8 mouse cellular contexts compared by ENCODE assay signal in the genomic region with DNA sequence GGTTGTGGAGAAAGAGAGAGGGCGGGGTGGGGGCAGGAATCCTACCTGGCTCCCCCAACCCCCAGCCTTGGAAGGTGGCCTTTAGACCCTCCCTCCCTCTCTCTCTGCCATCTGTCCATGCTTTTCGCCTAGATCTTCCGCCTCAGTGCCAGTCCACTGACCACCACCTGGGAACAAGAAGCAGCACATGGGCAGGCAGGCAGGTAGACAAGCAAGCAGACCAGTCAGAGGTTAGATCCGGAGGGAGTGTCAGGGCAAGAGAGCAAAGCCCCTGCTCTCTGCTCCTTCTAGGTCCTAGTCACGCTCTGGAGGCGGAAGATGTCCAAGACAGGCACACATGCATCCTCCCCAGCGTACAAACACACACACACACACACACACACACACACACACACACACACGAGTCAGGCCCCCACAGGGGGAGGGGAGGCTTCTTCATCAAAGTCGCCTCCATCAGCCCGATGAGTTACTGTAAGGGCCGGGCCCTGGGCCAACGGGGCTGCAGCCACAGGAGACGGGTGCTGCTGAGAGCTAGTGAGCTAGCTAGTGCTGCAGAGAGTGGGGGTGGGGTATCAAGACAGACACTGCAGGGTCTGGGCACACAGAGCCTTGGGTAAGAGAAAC. TPM values are rescaled to one million over a fixed set of nuclear protein-coding genes. Genes with fewer than 3 reads are reported as not detected.
DNase-seq lines count a peak whose midpoint lies in the region; ATAC-seq lines count a peak whose summit lies in the region.

No protein-coding gene starts in this region.

- H3K9me3 ChIP-seq in hindbrain, embryonic 14.5 days (ENCODE audit: control insufficient read depth, low read length) = no peaks in the 10 kb centered on the region
- no peaks in the 10 kb centered on the region for H3K9me3 ChIP-seq in neural tube, embryonic 12.5 days

- H3K27ac ChIP-seq in hindbrain, embryonic 14.5 days = peak overlapping the region; percentile 53
- H3K27ac ChIP-seq in neural tube, embryonic 12.5 days = peak overlapping the region; percentile 21; the same call in 1 of the 2 replicates

- WGBS in hindbrain, embryonic 14.5 days = 34% methylated on average over 13 of the region's 13 CpGs
- 47% methylated on average over 13 of the region's 13 CpGs for WGBS in neural tube, embryonic 12.5 days

- DNase-seq in gastrocnemius, postnatal 10 days = peak; percentile 54
- no peak for DNase-seq in gastrocnemius, postnatal 36 days
- DNase-seq in right cerebral cortex, postnatal 4 days = peak; percentile 58
- DNase-seq in right cerebral cortex, adult 2 months (ENCODE audit: low spot score in 2 of 2) = no peak
- no peak for DNase-seq in hindbrain, embryonic 14.5 days (ENCODE audit: low spot score)
- DNase-seq in frontal cortex, postnatal 36 days (ENCODE audit: low spot score in 2 of 2) = no peak

- H3K36me3 ChIP-seq in hindbrain, embryonic 14.5 days (replicated peaks; ENCODE audit: control insufficient read depth, insufficient read depth) = no peaks in the 10 kb centered on the region
- peaks cover 11% of the 10 kb centered on the region; the same call in 1 of the 2 replicates for H3K36me3 ChIP-seq in neural tube, embryonic 12.5 days

- H3K4me1 ChIP-seq in hindbrain, embryonic 14.5 days (replicated peaks; ENCODE audit: control insufficient read depth, insufficient read depth, low read length) = peaks cover 75% of the 10 kb centered on the region
- H3K4me1 ChIP-seq in neural tube, embryonic 12.5 days = peaks cover 88% of the 10 kb centered on the region

- H3K4me2 ChIP-seq in hindbrain, embryonic 14.5 days (replicated peaks) = no peak overlapping the region; the same call in 1 of the 2 replicates
- H3K4me2 ChIP-seq in neural tube, embryonic 12.5 days (replicated peaks) = peak overlapping the region; percentile 20

- H3K27me3 ChIP-seq in hindbrain, embryonic 14.5 days (ENCODE audit: control insufficient read depth, insufficient read depth, low read length) = no peaks in the 10 kb centered on the region
- no peaks in the 10 kb centered on the region for H3K27me3 ChIP-seq in neural tube, embryonic 12.5 days (replicated peaks)

- no peak overlapping the region for H3K4me3 ChIP-seq in hindbrain, embryonic 14.5 days (replicated peaks; ENCODE audit: low read length)
- no peak overlapping the region for H3K4me3 ChIP-seq in neural tube, embryonic 12.5 days

- H3K9ac ChIP-seq in hindbrain, embryonic 14.5 days = no peak overlapping the region
- H3K9ac ChIP-seq in neural tube, embryonic 12.5 days = peak overlapping the region; percentile 26; the same call in 1 of the 2 replicates

- ATAC-seq in hindbrain, embryonic 14.5 days (ENCODE audit: low FRiP score) = peak; percentile 51
- peak; percentile 46; the same call in 1 of the 2 replicates for ATAC-seq in neural tube, embryonic 12.5 days (ENCODE audit: low FRiP score, low read depth)
- no peak for ATAC-seq in CD4-positive, CD25-positive, alpha-beta regulatory T cell, adult 4 months

- intact Hi-C loops in gastrocnemius, postnatal 36 days (cut with DNase I) = no loop called here

RNA-seq across cellular contexts. Expression of a gene that starts 19.8 kb away (rescaled TPM):
- total RNA-seq in gastrocnemius, postnatal 10 days (2021) = 10 to 100 TPM; 20.1 to 28.2 TPM
- total RNA-seq in gastrocnemius, postnatal 36 days (2021) = 10 to 100 TPM; 24.8 to 31.1 TPM
- 19.2 and 21.8 TPM in 2 replicates for polyA plus RNA-seq in hindbrain, embryonic 14.5 days (2014; fragmentation: Nextera tagmentation; extraction: Ambion mirVana)
- polyA plus RNA-seq in neural tube, embryonic 12.5 days (2016; fragmentation: Nextera tagmentation; extraction: Ambion mirVana) = 32.8 and 36.4 TPM in 2 replicates
- polyA plus RNA-seq in CD4-positive, CD25-positive, alpha-beta regulatory T cell, adult 4 months (2017; shearing (Covaris generic)) = not detected

RNA-seq across cellular contexts. Expression of a gene that starts 22.7 kb away (rescaled TPM):
- total RNA-seq in gastrocnemius, postnatal 10 days (2021) = 10 to 100 TPM; 74.3 to 75.3 TPM
- 10 to 100 TPM; 30.8 to 41.2 TPM for total RNA-seq in gastrocnemius, postnatal 36 days (2021)
- polyA plus RNA-seq in hindbrain, embryonic 14.5 days (2014; fragmentation: Nextera tagmentation; extraction: Ambion mirVana) = 39.9 and 40.6 TPM in 2 replicates
- polyA plus RNA-seq in neural tube, embryonic 12.5 days (2016; fragmentation: Nextera tagmentation; extraction: Ambion mirVana) = 73.3 and 79.5 TPM in 2 replicates
- polyA plus RNA-seq in CD4-positive, CD25-positive, alpha-beta regulatory T cell, adult 4 months (2017; shearing (Covaris generic)) = 10 to 100 TPM in 1 of 2 experiments, 1 to 10 TPM in 1; 10.0 to 14.0 TPM

RNA-seq across cellular contexts. Expression of a gene that starts 36.2 kb away (rescaled TPM):
- total RNA-seq in gastrocnemius, postnatal 10 days (2021) = 10 to 100 TPM; 31.5 to 41.4 TPM
- 10 to 100 TPM; 46.8 to 50.0 TPM for total RNA-seq in gastrocnemius, postnatal 36 days (2021)
- 57.5 and 60.5 TPM in 2 replicates for polyA plus RNA-seq in hindbrain, embryonic 14.5 days (2014; fragmentation: Nextera tagmentation; extraction: Ambion mirVana)
- polyA plus RNA-seq in neural tube, embryonic 12.5 days (2016; fragmentation: Nextera tagmentation; extraction: Ambion mirVana) = 65.9 and 66.9 TPM in 2 replicates
- polyA plus RNA-seq in CD4-positive, CD25-positive, alpha-beta regulatory T cell, adult 4 months (2017; shearing (Covaris generic)) = 10 to 100 TPM; 57.2 to 58.2 TPM

RNA-seq across cellular contexts. Expression of a gene that starts 37.0 kb away (rescaled TPM):
- total RNA-seq in gastrocnemius, postnatal 10 days (2021) = 10 to 100 TPM; 12.9 to 14.5 TPM
- total RNA-seq in gastrocnemius, postnatal 36 days (2021) = 10 to 100 TPM; 10.3 to 10.9 TPM
- 127 and 130 TPM in 2 replicates for polyA plus RNA-seq in hindbrain, embryonic 14.5 days (2014; fragmentation: Nextera tagmentation; extraction: Ambion mirVana)
- polyA plus RNA-seq in neural tube, embryonic 12.5 days (2016; fragmentation: Nextera tagmentation; extraction: Ambion mirVana) = 73.6 and 74.1 TPM in 2 replicates
- polyA plus RNA-seq in CD4-positive, CD25-positive, alpha-beta regulatory T cell, adult 4 months (2017; shearing (Covaris generic)) = not detected

RNA-seq across cellular contexts. Expression of a gene that starts 45.9 kb away (rescaled TPM):
- 10 to 100 TPM; 44.3 to 57.6 TPM for total RNA-seq in gastrocnemius, postnatal 10 days (2021)
- total RNA-seq in gastrocnemius, postnatal 36 days (2021) = 10 to 100 TPM; 40.9 to 41.9 TPM
- polyA plus RNA-seq in hindbrain, embryonic 14.5 days (2014; fragmentation: Nextera tagmentation; extraction: Ambion mirVana) = 271 and 274 TPM in 2 replicates
- 225 and 233 TPM in 2 replicates for polyA plus RNA-seq in neural tube, embryonic 12.5 days (2016; fragmentation: Nextera tagmentation; extraction: Ambion mirVana)
- polyA plus RNA-seq in CD4-positive, CD25-positive, alpha-beta regulatory T cell, adult 4 months (2017; shearing (Covaris generic)) = 10 to 100 TPM; 91.6 to 93.7 TPM

Comparison
In these comparisons a context has a peak if more than half of its experiments do, and no peak if none do; other contexts are left out.
1. DNase-seq: peak in gastrocnemius, postnatal 10 days (single experiment) and right cerebral cortex, postnatal 4 days (single experiment); none in gastrocnemius, postnatal 36 days (0 of 2), right cerebral cortex, adult 2 months (0 of 2), hindbrain, embryonic 14.5 days (single experiment) and frontal cortex, postnatal 36 days (0 of 2).
2. RNA of a gene that starts 19.8 kb away (polyA plus RNA-seq): 32.8 to 36.4 TPM in neural tube, embryonic 12.5 days and 19.2 to 21.8 TPM in hindbrain, embryonic 14.5 days; not detected in CD4-positive, CD25-positive, alpha-beta regulatory T cell, adult 4 months; every median in the first group is over 10 times any median in the second.